Mouse (Mus musculus): ENCODE measurements around the gene Srpk2.
"Not testable (repeated sequence)": the region's sequence is repeated elsewhere in the genome, so short reads cannot be mapped to it uniquely, and the experiment has no call there.

- not testable (repeated sequence) for TF ChIP-seq CTCF (conservative IDR thresholded peaks at IDR 0.05; ENCODE audit: low read length); POU5F1 (IDR thresholded peaks at IDR 0.05; ENCODE audit: borderline replicate concordance, low read length)
These were observed 22.5 kb upstream of the Srpk2 start for GRCm38 (mm10) chr5:23706601-23707597.

Data from E14TG2a.4 (cell line).